ENCODE assay signal across 30 mouse cellular contexts in the genomic region with DNA sequence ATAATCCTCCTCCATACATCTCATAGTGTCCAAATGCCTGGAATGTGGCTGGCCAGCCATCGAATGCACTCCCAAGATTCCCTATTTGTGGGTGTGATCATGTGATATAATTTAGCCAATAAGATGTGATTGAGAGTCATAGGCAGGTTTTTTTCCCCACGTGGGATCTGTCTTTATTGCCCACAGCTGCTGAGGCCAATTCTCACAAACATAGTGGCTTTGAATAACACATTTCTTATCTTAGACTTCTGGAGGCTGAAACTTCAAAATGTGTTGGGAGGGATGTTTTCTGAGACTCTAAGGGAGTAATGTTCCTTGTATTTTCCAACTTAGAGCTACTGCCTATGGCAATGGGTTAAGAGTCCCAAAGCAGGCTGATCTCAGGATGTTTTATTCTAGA. TPM values are rescaled to one million over a fixed set of nuclear protein-coding genes. Genes with fewer than 3 reads are reported as not detected.
DNase-seq lines count a peak whose midpoint lies in the region; TF ChIP-seq lines count a peak whose summit lies in the region.
"Had no signal": no experiment of that assay in that cellular context is flagged by ENCODE, and none has a peak within 500 bp of the region (broad histone marks: within the 10 kb centered on the region; RNA-seq: fewer than 3 reads in every experiment).

No protein-coding gene starts in this region.

- H3K4me1 ChIP-seq in cortical plate, adult 2 months (ENCODE audit: control insufficient read depth, insufficient read depth, low read length): peaks cover 7% of the 10 kb centered on the region; the same call in 1 of the 2 replicates
- H3K4me1 ChIP-seq: embryonic facial prominence, embryonic 12.5 days; embryonic facial prominence, embryonic 15.5 days; heart, embryonic 10.5 days; heart, embryonic 13.5 days had no signal

- peak overlapping the region; percentile 9; the same call in 1 of the 2 replicates for H3K27ac ChIP-seq in cortical plate, adult 2 months (ENCODE audit: insufficient read depth, low read length)
- H3K27ac ChIP-seq: embryonic facial prominence, embryonic 12.5 days; embryonic facial prominence, embryonic 15.5 days; heart, embryonic 10.5 days; heart, embryonic 13.5 days; hindbrain, embryonic 14.5 days; hindbrain, postnatal 0 days had no signal

- H3K4me3 ChIP-seq in cortical plate, adult 2 months (ENCODE audit: insufficient read depth, low read length): no peak overlapping the region
- H3K4me3 ChIP-seq: embryonic facial prominence, embryonic 12.5 days; embryonic facial prominence, embryonic 15.5 days; heart, embryonic 10.5 days; heart, embryonic 13.5 days had no signal

- no peak for TF ChIP-seq CTCF in cortical plate, adult 2 months (IDR thresholded peaks at IDR 0.05; ENCODE audit: extremely low read depth, insufficient read depth, low read length)

- TF ChIP-seq POLR2A in cortical plate, adult 2 months (IDR thresholded peaks at IDR 0.05; ENCODE audit: extremely low read depth, insufficient read depth, low read length): no peak

- DNase-seq in frontal cortex, adult 2 months (ENCODE audit: extremely low spot score in 1 of 2, low spot score in 1 of 2): peak; percentile 50 to 73
- no peak for DNase-seq in frontal cortex, postnatal 10 days (ENCODE audit: low spot score in 2 of 2)
- peak; percentile 54 for DNase-seq in right cerebral cortex, adult 18-20 months
- DNase-seq in right cerebral cortex, postnatal 4 days: no peak
- DNase-seq in heart, adult 9 months (ENCODE audit: low spot score in 2 of 2): no peak
- DNase-seq: adrenal gland, adult 2 months; adrenal gland, postnatal 14 days; cerebellum, adult 11-12 months; cerebellum, adult 9-10 months; cerebellum, postnatal 14 days; forebrain, postnatal 0 days; gastrocnemius, postnatal 25 days; heart, adult 18-20 months; heart, postnatal 14 days; heart, postnatal 4 days had no signal

RNA-seq across cellular contexts. Expression of a gene that starts 17.8 kb away (rescaled TPM):
- not detected in 2 replicates for polyA plus RNA-seq in frontal cortex, adult 2 months (2012; rRNA removed)
- not detected in 2 replicates for polyA plus RNA-seq in cortical plate, adult 2 months (2012; rRNA removed)
- polyA plus RNA-seq: adrenal gland, adult 2 months; brain, embryonic 14.5 days; C2C12; CD4-positive, CD25-positive, alpha-beta regulatory T cell, adult 4 months; embryonic facial prominence, embryonic 12.5 days; embryonic facial prominence, embryonic 15.5 days; forebrain, embryonic 11.5 days; heart, embryonic 10.5 days; heart, embryonic 13.5 days; heart, embryonic 16.5 days; hindbrain, embryonic 11.5 days; hindbrain, embryonic 14.5 days; hindbrain, postnatal 0 days; inflammation-experienced regulatory T-cells, adult 6 months; intestine, embryonic 16.5 days had no signal

RNA-seq across cellular contexts. Expression of a gene that starts 18.2 kb away (rescaled TPM):
- 622 and 690 TPM in 2 replicates for polyA plus RNA-seq in frontal cortex, adult 2 months (2012; rRNA removed)
- polyA plus RNA-seq in cortical plate, adult 2 months (2012; rRNA removed): 688 and 773 TPM in 2 replicates

RNA-seq across cellular contexts. Expression of a gene that starts 59.7 kb away (rescaled TPM):
- polyA plus RNA-seq in frontal cortex, adult 2 months (2012; rRNA removed): 3.1 and 3.7 TPM in 2 replicates
- polyA plus RNA-seq in cortical plate, adult 2 months (2012; rRNA removed): 2.1 and 3.2 TPM in 2 replicates

Comparison
In these comparisons a context has a peak if more than half of its experiments do, and no peak if none do; other contexts are left out.
1. DNase-seq: peak in frontal cortex, adult 2 months (2 of 2) and right cerebral cortex, adult 18-20 months (single experiment); none in frontal cortex, postnatal 10 days (0 of 2), right cerebral cortex, postnatal 4 days (single experiment) and heart, adult 9 months (0 of 2).